Mouse (Mus musculus) lung, postnatal 0 days (tissue): ENCODE measurements around the gene Clec2d. TPM values are rescaled to one million over a fixed set of nuclear protein-coding genes. Genes with fewer than 3 reads are reported as not detected.
A peak's percentile ranks its signal among the peaks of the same experiment; 100 is the strongest.

ENCODE experiments used
- ATAC-seq: fragments of 200-750 bp; cut with Nextera tagmentation; 2 replicates; pipeline ENCODE4 v1.8.0; 2017; ENCODE audit warnings: moderate library complexity
- DNase-seq: peaks from one replicate; pipeline ENCODE4 v3.0.0-alpha.2; 2016; ENCODE audit warnings: low spot score
- H3K27ac ChIP-seq: fragments of 300-500 bp; sonication (generic); 2 replicates; pipeline ENCODE4 v1.5.1; 2014; ENCODE audit warnings: antibody characterized with exemption, mild to moderate bottlenecking, low read length, mixed read lengths
- H3K27me3 ChIP-seq: fragments of 300-500 bp; sonication (generic); replicated peaks from 2 replicates; pipeline ENCODE4 v1.6.1; 2014; ENCODE audit warnings: low read length, mixed read lengths; ENCODE audit not compliant: insufficient read depth
- H3K36me3 ChIP-seq: fragments of 300-500 bp; sonication (generic); 2 replicates; pipeline ENCODE4 v1.6.1; 2014; ENCODE audit warnings: low read length, mixed read lengths; ENCODE audit not compliant: insufficient read depth
- H3K4me1 ChIP-seq: fragments of 300-500 bp; sonication (generic); 2 replicates; pipeline ENCODE4 v1.6.1; 2014; ENCODE audit warnings: antibody characterized with exemption, low read depth, low read length, mixed read lengths; ENCODE audit not compliant: insufficient read depth
- H3K4me2 ChIP-seq: fragments of 300-500 bp; sonication (generic); replicated peaks from 2 replicates; pipeline ENCODE4 v1.6.1; 2014; ENCODE audit warnings: low read depth, mild to moderate bottlenecking, low read length, moderate library complexity, mixed read lengths
- H3K4me3 ChIP-seq: fragments of 300-500 bp; sonication (generic); 2 replicates; pipeline ENCODE4 v1.5.1; 2014; ENCODE audit warnings: low read depth, low read length
- H3K9ac ChIP-seq: fragments of 300-500 bp; sonication (generic); replicated peaks from 2 replicates; pipeline ENCODE4 v1.6.1; 2014; ENCODE audit warnings: low read depth, mild to moderate bottlenecking
- H3K9me3 ChIP-seq: fragments of 300-500 bp; sonication (generic); 2 replicates; pipeline ENCODE4 v1.6.1; 2016; ENCODE audit warnings: low read length, mixed read lengths
- CTCF ChIP-seq: IDR thresholded peaks from 2 replicates; pipeline ENCODE4 v1.5.1; 2016; ENCODE audit warnings: antibody characterized with exemption, mild to moderate bottlenecking
- EP300 ChIP-seq: IDR thresholded peaks from 2 replicates; pipeline ENCODE4 v1.6.1; 2016; ENCODE audit warnings: antibody characterized with exemption, mild to moderate bottlenecking, control low read depth
- WGBS: fragments of 180-500 bp; shearing (Covaris S2); extraction: QIAGEN DNeasy Blood & Tissue Kit; methylation state at CpG from one replicate; pipeline ENCODE4 v1.1.7; 2014; 5-methylcytosine and 5-hydroxymethylcytosine counted together
- microRNA-seq: library from miRNA; unstranded; fragments of <30 nt; microRNA quantifications from one replicate; pipeline ENCODE4, GENCODE M21; 2016
- polyA plus RNA-seq: library from polyadenylated mRNA; unstranded; fragments of >200 nt; fragmentation: Nextera tagmentation; extraction: Ambion mirVana; gene quantifications from 2 replicates; pipeline ENCODE4 v1.2.1, GENCODE M21; 2015

Gene Clec2d
- polyA plus RNA-seq, 1 experiment from 2014 or later, result 5.1 TPM

DNA sequence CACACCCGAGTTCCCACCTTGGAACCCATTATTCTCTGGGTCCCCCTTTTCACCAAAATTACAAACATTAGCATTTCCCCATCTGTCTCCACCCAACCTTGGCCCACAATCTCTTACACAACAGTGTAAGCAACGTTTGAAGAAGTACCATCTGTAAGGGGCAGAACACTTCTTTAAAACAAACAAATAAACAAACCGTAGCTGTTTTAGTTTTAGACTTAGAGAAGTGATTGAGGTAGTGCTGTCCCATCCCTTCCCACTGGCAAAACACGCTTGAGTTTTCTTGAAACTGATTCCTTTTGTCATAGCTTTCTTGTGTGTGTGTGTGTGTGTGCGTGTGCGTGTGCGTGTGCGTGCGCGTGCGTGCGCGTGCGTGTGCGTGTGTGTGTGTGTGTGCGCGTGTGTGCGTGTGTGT is 53.5 kb downstream of the Clec2d start:
- peak; percentile 22; the same call in 1 of the 2 replicates for TF ChIP-seq EP300
- TF ChIP-seq CTCF, result no peak
- Histone ChIP-seq H3K9ac (no peak overlapping the region), H3K36me3 (no peaks in the 10 kb centered on the region), H3K4me1 (peaks cover 37% of the 10 kb centered on the region; the same call in 1 of the 2 replicates), H3K27me3 (no peaks in the 10 kb centered on the region), H3K4me2 (no peak overlapping the region), H3K27ac (peak overlapping the region; percentile 85), H3K9me3 (no peaks in the 10 kb centered on the region), H3K4me3 (no peak overlapping the region)
- ATAC-seq (no peak), DNase-seq (peak; percentile 49)
- 74% methylated on average over 16 of the region's 18 CpGs for WGBS

DNA sequence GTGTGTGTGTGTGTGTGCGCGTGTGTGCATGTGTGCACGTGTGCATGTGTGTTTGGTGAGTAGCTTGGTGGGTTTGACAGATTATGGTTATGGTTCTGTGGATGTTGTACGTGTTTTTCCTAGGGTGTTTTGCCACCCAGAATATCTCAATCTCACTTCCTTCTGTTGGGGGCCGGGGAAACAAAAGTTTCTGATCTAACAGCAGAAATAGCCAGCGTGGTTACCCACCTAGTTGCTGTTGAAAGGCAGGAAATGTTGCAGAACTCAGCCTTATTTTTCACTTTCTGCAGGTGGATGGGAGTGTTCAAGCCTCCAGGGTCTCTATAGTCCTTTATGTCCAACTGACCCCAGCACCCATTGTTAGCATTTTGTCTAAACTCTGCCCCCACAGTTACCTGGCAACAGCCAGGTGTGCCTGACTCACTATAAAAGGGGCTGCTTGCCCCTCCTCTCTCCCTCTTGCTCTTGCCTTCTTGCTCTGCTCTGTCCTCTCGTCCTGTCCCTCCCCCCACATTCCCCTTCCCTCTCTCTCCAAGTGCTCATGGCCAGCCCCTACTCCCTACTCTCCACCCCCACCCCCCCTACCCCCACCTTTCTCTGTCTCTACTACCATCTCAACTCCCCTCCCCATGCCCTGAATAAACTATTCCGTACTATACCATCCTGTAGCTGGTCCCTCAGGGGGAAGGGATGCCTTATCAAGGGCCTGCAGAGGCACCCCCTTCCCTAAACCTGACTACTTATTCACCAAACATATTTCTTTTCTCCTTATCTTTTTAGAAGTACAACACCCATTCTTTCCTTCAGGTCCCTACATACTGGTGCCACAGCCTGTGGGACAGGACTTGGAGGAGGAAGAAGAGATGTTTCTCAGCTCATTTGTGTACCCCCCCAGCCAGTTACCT is 54.3 kb downstream of the Clec2d start:
- 51% methylated on average over 8 of the region's 8 CpGs for WGBS
- Histone ChIP-seq H3K36me3 (no peaks in the 10 kb centered on the region), H3K4me1 (peaks cover 34% of the 10 kb centered on the region; the same call in 1 of the 2 replicates), H3K9me3 (no peaks in the 10 kb centered on the region), H3K4me2 (0 out of 2 replicates have a peak overlapping the region, but pooled peaks have one; percentile 11), H3K27ac (peak overlapping the region; percentile 85), H3K9ac (no peak overlapping the region), H3K27me3 (no peaks in the 10 kb centered on the region), H3K4me3 (no peak overlapping the region)
- DNase-seq (no peak), ATAC-seq (no peak)
- TF ChIP-seq EP300, result no peak
- no peak for TF ChIP-seq CTCF

DNA sequence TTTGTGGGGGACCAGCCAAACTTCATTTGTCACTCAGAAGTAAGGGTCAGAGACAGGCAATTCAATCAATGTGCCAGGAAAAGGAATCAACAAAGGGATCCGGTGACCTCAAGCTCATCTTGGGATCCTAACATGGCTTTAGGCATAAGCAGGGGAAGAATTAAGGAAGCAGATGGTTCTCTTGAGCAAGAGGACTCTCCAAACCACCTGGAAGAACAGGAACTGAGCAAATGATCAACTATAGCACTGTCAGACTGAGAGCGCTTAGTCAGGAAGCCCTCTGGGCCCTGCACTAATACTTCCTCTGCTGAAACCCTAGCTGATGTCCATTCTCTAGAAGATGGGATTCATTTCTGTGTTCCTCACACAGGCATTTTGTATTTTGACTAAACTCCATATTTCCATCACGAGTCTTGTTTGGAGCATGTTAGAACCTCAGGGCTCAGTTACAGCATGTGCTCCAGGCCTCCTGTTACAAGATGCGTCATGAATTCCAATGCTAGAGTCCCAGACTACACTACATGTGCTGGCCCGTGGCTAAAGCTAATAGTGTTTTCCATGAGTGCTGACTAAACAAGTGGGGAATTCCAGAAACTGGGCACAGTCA is 55.5 kb downstream of the Clec2d start:
- Histone ChIP-seq H3K9ac (no peak overlapping the region), H3K9me3 (no peaks in the 10 kb centered on the region), H3K36me3 (no peaks in the 10 kb centered on the region), H3K4me3 (no peak overlapping the region), H3K27ac (peak overlapping the region; percentile 85), H3K4me2 (no peak overlapping the region), H3K4me1 (peaks cover 27% of the 10 kb centered on the region; the same call in 1 of the 2 replicates), H3K27me3 (no peaks in the 10 kb centered on the region)
- DNase-seq (peak; percentile 89), ATAC-seq (peak; percentile 59)
- TF ChIP-seq EP300 (peak; percentile 90), CTCF (no peak)
- WGBS, result 36% methylated on average over 5 of the region's 5 CpGs

Small RNA genes lying within 50 kb of the gene (microRNA-seq; reads per million reads assigned to microRNA genes)
- not detected for gene Gm27514

Other genes starting within 250 kb of the Clec2d start
- gene Clec2g, start 246.2 kb upstream of the Clec2d start, polyA plus RNA-seq, result not detected in 2 replicates
- gene Klrb1f, start 134.7 kb upstream of the Clec2d start, polyA plus RNA-seq, result 0.35 and 0.37 TPM in 2 replicates
- gene Clec2e, start 79.7 kb upstream of the Clec2d start, polyA plus RNA-seq, result not detected in 2 replicates
- 0.39 and 0.48 TPM in 2 replicates for gene Cd69, start 94.8 kb downstream of the Clec2d start, polyA plus RNA-seq
- not detected in 2 replicates for gene 4922502D21Rik, start 151.2 kb downstream of the Clec2d start, polyA plus RNA-seq
- 4.0 and 4.3 TPM in 2 replicates for gene Clec12a, start 162.1 kb downstream of the Clec2d start, polyA plus RNA-seq
- 1.2 and 1.5 TPM in 2 replicates for gene Clec12b, start 205.3 kb downstream of the Clec2d start, polyA plus RNA-seq
- gene Clec1b, start 216.7 kb downstream of the Clec2d start, polyA plus RNA-seq, result 7.8 and 8.3 TPM in 2 replicates
- gene Clec9a, start 228.2 kb downstream of the Clec2d start, polyA plus RNA-seq, result 2.7 and 3.6 TPM in 2 replicates